Mouse (Mus musculus) brain, adult 2 months (tissue): ENCODE measurements around the gene Dynlt1f.
"Not testable (repeated sequence)": the region's sequence is repeated elsewhere in the genome, so short reads cannot be mapped to it uniquely, and the experiment has no call there.

Source experiments
- DNase-seq: peaks from one replicate; pipeline ENCODE4 v3.0.0; 2011; ENCODE audit warnings: low read depth, low spot score

Dynlt1f gene

GRCm38 (mm10) chr17:6655567-6656281 is at the start of gene Dynlt1f:
Gene Dynlt1f (minus strand): TSS chr17:6655900.
- DNase-seq: peak; percentile 15

DNA sequence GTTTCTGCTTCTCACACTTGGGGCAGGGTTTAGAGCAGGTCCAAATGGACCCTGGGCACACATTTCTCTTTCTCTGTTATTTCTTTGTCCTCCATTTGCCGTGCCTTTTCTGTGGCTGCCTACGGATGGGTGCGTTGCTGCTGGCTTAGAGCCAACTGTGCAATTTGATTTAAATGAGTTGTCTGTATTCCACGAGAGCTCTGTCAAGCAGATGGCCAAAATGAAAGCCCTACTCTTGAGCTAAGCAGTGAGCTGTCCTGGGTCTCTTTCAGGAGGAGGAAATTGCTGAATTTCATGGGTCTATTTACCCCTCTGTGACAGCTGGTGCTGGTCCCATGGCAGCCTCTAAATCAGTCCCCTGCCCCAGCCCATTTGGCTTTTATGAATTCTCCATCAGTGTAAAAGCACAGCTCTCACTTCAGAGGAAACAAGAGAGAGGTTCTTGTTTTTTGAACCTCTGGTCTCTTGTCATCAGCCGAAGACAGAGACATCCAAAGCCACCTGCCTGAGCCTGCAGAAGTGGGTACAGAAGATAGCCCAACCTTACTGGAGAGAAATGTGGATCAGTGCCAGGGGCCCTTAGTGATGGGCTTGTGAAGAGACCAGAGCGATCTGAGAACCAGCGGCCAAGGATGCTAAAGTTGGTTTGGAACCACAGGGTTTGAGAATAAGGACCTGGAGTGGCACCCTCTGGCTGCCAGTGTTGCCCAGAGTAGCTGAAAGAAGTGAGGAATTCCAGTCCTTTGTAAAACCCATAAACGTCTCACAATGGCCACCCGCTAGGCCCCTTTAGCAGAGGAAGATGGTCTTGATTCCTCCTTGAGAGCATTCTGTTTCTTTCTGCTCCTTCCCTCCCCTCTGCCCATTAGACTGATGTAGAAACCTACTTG is 47.9 kb upstream of the Dynlt1f start:
- not testable (repeated sequence) for DNase-seq

GRCm38 (mm10) chr17:6702625-6703221 is 47.0 kb upstream of the Dynlt1f start:
- DNase-seq: not testable (repeated sequence)

DNA sequence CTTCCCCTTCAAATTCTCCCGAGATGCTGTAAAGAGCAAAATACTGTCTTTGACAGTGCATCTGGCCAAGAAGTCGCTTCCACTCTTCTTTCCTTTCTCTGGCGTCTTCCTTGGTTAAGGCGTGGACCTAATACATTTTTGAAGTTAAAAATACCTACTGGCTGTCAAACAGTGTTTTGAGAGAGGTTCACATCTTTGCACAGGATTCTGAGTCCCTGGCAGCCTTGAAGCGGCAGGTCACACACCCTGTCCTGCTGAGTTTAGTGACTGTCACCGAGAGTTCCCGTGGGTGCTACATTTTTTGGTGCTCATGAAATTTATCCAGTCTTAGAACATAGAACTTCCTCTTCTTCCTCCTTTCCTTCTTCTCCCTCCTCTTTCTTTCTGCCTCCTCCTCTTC is 44.4 kb upstream of the Dynlt1f start:
- not testable (repeated sequence) for DNase-seq

DNA sequence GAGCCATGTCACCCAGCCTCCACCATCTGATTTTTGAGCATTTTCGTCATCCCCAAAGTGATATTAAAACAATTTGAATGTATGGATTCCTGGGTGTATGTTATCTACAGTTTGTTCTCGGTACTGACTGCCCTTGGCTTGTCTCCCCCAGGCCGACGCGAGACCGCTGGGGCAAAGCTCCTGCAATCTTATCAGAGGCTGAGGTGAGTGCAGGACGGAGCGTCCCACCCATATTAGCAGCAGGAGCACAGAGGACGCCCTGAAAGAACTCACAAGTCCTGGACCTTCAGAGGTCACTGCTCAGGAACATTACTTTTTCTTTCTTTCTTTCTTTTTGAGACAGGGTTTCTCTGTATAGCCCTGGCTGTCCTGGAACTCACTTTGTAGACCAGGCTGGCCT is 43.8 kb upstream of the Dynlt1f start:
- DNase-seq: not testable (repeated sequence)

GRCm38 (mm10) chr17:6697224-6697775 is 41.6 kb upstream of the Dynlt1f start:
- DNase-seq: peak; percentile 37

DNA sequence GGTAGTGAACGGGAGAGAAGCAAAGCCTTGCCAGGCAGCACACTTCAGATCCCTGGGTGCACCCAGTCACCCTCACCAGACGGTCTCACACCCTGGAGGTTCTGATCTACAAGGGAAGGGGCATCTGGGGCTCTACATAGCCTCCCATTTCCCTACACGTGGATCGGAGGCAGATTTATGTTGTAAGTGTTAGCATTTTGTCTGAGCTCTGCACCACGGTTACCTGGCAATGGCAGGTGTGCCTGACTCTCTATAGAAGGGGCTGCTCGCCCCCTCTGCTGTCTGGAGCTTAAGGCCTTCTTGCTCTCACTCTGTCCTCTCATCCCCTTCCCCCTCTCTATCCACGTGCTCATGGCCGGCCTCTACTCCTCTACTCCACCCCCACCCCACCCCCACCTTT is 40.8 kb upstream of the Dynlt1f start:
- not testable (repeated sequence) for DNase-seq

- DNase-seq: not testable (repeated sequence)
Measured at GRCm38 (mm10) chr17:6695712-6696111, 40.0 kb upstream of the Dynlt1f start.

DNA sequence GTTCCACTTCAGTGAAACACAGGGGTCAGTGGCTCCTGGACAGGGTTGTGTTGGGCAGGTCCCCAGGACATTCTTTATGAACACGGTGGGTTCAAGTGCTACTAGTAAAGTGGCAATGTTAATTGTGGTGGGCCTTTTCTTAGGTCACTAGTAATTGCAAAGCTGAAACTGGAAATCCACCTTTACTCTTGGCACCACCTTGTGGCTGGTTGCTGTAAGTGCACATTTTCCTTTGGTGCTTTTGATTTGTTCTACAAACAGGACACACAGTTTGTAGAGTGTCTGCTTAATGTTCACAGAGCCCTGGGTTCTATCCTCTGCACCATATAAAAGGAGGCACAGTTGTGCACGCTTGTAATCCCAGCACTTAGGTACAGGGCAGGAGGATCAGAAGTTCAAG is 35.9 kb upstream of the Dynlt1f start:
- DNase-seq: peak; percentile 49

DNA sequence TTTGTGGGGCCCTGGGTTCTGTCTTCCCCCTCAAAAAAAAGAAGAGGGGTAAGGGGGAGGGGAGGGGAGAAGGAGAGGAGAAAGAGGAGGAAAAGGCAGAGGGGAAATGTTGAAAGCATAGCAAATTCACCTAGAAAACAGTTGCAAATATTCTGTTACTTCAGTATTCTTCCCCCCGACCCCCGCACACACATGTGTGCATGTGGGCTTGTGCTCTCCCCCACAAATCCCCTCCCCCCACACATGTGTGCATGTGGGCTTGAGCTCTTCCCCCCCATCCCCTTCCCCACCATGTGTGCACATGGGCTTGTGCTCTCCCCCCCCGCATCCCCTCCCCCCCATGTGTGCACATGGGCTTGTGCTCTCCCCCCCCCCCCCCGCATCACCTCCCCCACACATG is 33.6 kb upstream of the Dynlt1f start:
- DNase-seq: not testable (repeated sequence)

GRCm38 (mm10) chr17:6686299-6686971 is 30.7 kb upstream of the Dynlt1f start:
- DNase-seq: not testable (repeated sequence)

- DNase-seq: not testable (repeated sequence)
Measured at GRCm38 (mm10) chr17:6685288-6685818, 29.7 kb upstream of the Dynlt1f start.

DNA sequence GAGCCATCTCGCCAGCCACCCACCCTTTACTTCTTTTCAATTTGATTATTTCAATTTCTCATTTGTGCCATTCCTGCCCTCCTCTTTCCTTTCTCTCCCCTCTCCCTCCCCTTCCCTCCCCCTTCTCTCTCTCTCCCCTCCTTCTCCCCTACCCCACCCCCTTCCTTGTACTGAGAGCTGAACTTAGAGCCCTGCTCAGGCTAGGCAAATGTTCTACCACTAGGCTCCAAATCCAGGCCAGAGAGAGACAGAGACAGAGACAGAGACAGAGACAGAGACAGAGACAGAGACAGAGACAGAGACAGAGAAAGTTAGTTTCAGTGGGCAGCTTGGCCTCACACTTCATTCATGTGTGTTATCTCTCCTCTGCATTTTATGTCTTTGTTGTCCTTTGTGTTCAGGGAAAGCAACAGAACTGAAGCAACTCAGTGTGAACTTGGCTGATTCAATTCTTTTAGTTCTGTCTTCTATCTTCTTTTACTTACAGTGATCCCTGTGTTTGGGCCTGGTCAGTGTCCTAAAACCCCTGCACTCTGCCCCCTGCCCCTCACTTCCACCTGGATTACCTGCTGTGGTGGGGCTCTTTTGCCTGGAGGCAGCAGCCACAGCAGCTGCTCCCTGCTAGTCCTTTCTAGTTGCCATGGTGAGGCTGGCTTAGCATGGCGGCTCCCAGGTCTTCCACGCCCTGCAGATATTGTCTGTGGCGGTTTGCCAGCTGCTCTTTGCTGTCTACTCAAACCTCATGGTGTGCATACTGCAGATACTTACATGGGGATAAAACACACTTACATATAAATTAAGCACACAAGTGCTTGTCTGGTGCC is 29.0 kb upstream of the Dynlt1f start:
- not testable (repeated sequence) for DNase-seq

GRCm38 (mm10) chr17:6683702-6684101 is 28.0 kb upstream of the Dynlt1f start:
- not testable (repeated sequence) for DNase-seq

DNA sequence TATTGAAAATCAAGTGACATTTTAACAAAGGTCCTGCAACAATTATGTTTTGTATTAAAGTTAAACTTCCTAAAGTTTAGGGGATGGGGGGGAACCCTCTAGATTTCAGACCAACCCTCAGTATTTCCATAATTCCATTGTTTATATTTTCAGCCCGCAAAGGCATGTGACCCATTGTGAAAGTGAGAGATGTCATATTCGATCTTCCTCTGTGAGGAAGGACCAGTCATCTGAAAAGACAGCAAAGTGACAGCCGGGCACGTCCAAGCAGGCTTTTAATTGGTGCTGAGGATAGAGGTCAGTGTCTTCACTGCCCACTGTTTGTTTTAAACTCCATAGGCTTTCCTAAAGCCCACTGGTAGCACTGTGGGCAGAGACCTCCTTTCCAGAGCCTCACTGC is 26.0 kb upstream of the Dynlt1f start:
- not testable (repeated sequence) for DNase-seq

DNA sequence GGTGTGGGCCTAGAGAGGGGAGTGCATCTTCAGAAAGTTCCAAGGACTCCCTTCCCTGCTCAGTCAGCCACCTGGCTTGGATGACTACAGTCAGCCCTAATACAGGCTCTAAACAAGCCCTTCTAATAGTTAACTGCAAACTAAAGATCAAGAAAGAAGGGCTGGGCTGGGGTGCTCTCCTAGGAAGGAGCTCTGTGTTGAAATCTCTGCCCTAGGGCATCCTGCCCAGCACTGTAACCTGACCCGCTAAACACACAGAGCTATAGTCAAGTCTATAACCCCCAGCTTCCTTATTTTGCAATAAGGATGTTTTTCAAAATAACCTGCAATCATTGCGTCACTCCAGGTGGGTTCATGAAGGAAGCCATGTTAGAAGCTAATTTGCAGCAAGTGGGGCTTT is 22.4 kb upstream of the Dynlt1f start:
- not testable (repeated sequence) for DNase-seq

DNA sequence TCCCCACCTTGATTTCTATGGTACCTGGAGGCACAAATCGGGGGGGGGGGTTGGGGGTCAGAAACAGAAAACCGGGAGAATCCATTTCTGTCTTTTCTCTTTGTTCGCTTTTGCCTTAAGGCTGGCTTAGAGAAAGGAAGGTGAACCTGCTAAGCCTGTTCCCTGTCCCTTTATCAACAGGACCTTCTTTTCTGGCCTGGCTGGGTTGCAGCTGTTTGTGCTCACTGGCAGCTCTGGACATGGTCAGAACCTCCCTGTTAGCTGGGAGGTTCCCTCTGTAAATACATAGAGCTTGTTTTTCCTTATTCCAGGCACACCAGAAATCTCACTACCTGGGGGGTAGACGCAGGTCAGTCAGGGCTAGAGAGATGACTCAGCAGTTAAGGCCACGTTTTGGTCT is 18.6 kb upstream of the Dynlt1f start:
- DNase-seq: not testable (repeated sequence)

DNA sequence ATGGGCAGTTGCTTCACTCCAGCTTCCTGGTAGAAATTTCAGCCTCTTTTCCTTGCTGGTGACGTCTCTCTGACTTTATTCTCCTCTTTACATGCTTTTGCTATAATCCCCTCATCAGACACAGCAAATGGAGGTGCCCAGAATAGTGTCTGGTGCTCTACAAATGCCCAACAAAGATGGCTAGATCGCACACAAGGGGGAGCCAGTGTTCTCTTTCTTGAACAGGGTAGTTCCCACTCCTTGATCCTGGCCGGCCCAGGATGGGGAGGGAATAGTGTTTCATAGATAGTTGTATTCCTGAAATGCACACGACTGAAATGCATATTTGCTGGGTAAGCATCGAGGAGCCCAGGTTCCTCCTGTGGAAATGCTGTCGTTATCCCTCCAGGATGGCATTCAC is 12.8 kb upstream of the Dynlt1f start:
- not testable (repeated sequence) for DNase-seq

DNA sequence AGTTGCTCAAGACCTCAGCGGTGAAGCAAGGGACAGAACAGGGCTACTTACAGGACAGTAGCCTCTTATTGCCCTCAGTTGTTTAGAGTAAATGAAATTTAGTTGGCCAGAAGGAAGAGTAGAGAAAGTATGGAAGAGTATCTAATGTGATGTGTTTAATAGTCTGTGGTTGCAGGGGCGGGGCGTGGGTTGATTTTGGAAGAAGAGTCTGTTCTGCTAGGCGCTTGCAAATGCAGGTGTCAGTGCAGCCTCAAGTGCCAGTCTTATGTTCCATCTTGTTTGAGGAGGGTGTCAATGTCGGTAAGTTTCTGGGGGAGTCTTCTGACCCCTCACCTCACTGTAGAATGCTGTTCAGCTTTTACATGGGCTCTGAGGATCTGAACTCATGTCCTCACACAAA is 9.7 kb upstream of the Dynlt1f start:
- peak; percentile 2 for DNase-seq

DNA sequence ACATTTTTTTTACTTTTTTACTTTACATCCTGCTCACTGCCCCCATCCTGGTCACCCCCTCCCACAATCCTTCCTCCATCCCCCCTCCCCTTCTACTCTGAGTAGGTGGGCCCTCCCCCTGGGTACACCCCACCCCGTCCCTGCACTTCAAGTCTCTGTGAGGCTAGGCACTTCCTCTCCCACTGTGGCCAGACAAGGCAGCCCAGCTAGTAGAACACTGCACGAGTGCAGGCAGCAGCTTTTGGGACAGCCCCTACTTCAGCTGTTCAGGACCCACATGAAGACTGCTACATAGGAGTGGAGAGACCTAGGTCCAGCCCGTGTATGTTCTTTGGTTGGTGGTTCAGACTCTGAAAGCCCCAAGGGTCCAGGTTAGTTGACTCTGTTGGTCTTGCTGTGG is 7.1 kb upstream of the Dynlt1f start:
- DNase-seq: not testable (repeated sequence)
